Mouse (Mus musculus) MEL (cell line): ENCODE results near the gene Ndel1. TPM values are rescaled to one million over a fixed set of nuclear protein-coding genes. Genes with fewer than 3 reads are reported as not detected.

Source experiments
- DNase-seq: peaks from one replicate; pipeline ENCODE4 v3.0.0; 2011; ENCODE audit warnings: low read depth, low spot score
- H3K27ac ChIP-seq: 2 replicates; pipeline ENCODE4 v1.5.1; 2012; ENCODE audit warnings: low read depth, mild to moderate bottlenecking, control low read depth, low read length, moderate library complexity; ENCODE audit not compliant: control insufficient read depth
- H3K27me3 ChIP-seq, 2 experiments: fragments of 150-350 bp in 1 of 2; sonication (generic) in 1 of 2; 2 replicates each; pipeline ENCODE4 v1.6.1; 2012; ENCODE audit warnings: low read length in 2 of 2, mild to moderate bottlenecking in 2 of 2, improper control_type of control experiment in 1 of 2, moderate library complexity in 1 of 2; ENCODE audit not compliant: insufficient read depth in 2 of 2, control insufficient read depth in 1 of 2
- H3K36me3 ChIP-seq, 2 experiments: 2 replicates each; pipeline ENCODE4 v1.6.1; 2012 to 2014; ENCODE audit warnings: low read length in 2 of 2, improper control_type of control experiment in 1 of 2, inconsistent platforms in 1 of 2, mild to moderate bottlenecking in 1 of 2; ENCODE audit not compliant: insufficient read depth in 2 of 2, control insufficient read depth in 1 of 2
- H3K4me1 ChIP-seq, 2 experiments: fragments of 150-350 bp in 1 of 2; sonication (generic) in 1 of 2; 2 replicates each; pipeline ENCODE4 v1.6.1; 2012; ENCODE audit warnings: low read length in 2 of 2, improper control_type of control experiment in 1 of 2, mild to moderate bottlenecking in 1 of 2; ENCODE audit not compliant: insufficient read depth in 2 of 2, control insufficient read depth in 1 of 2
- H3K4me3 ChIP-seq, 2 experiments: fragments of 150-350 bp in 1 of 2; sonication (generic) in 1 of 2; 2 replicates each; pipeline ENCODE4 v1.5.1; 2012; ENCODE audit warnings: low read depth in 2 of 2, low read length in 2 of 2, mild to moderate bottlenecking in 2 of 2, moderate library complexity in 2 of 2, control low read depth in 1 of 2, improper control_type of control experiment in 1 of 2; ENCODE audit not compliant: control insufficient read depth in 1 of 2, insufficient read depth in 1 of 2
- H3K79me2 ChIP-seq: 2 replicates; pipeline ENCODE4 v1.6.1; 2012; ENCODE audit warnings: mild to moderate bottlenecking, low read length, moderate library complexity; ENCODE audit not compliant: control insufficient read depth, poor library complexity, insufficient read depth
- H3K9ac ChIP-seq: 2 replicates; pipeline ENCODE4 v1.6.1; 2012; ENCODE audit warnings: low read depth, mild to moderate bottlenecking, control low read depth, low read length, moderate library complexity; ENCODE audit not compliant: control insufficient read depth, poor library complexity, severe bottlenecking
- H3K9me3 ChIP-seq: fragments of 150-350 bp; sonication (generic); replicated peaks from 2 replicates; pipeline ENCODE4 v1.6.1; 2012; ENCODE audit warnings: mild to moderate bottlenecking, low read length, improper control_type of control experiment, moderate library complexity; ENCODE audit not compliant: insufficient read depth
- BHLHE40 ChIP-seq: IDR thresholded peaks from 2 replicates; pipeline ENCODE4 v1.6.1; 2012; ENCODE audit warnings: low read depth, mild to moderate bottlenecking, inconsistent platforms, low read length, improper control_type of control experiment, borderline replicate concordance
- CHD1 ChIP-seq: IDR thresholded peaks from 2 replicates; pipeline ENCODE4 v1.6.1; 2012; ENCODE audit warnings: low read depth, mild to moderate bottlenecking, inconsistent platforms, low read length, improper control_type of control experiment
- CHD2 ChIP-seq: IDR thresholded peaks from 2 replicates; pipeline ENCODE4 v1.6.1; 2011; ENCODE audit warnings: low read length, improper control_type of control experiment
- E2F4 ChIP-seq: IDR thresholded peaks from 2 replicates; pipeline ENCODE4 v1.6.1; 2011; ENCODE audit warnings: low read depth, low read length, improper control_type of control experiment, borderline replicate concordance
- EP300 ChIP-seq, 2 experiments: IDR thresholded peaks; 2 replicates each; pipeline ENCODE4 v1.6.1; 2011; ENCODE audit warnings: improper control_type of control experiment in 2 of 2, low read length in 2 of 2, low read depth in 1 of 2, mild to moderate bottlenecking in 1 of 2
- GATA1 ChIP-seq: IDR thresholded peaks from 2 replicates; pipeline ENCODE4 v1.6.1; 2011; ENCODE audit warnings: low read depth, low read length, improper control_type of control experiment
- HCFC1 ChIP-seq: IDR thresholded peaks from 2 replicates; pipeline ENCODE4 v1.6.1; 2012; ENCODE audit warnings: low read depth, mild to moderate bottlenecking, inconsistent platforms, low read length, improper control_type of control experiment, moderate library complexity
- MAX ChIP-seq: IDR thresholded peaks from 2 replicates; pipeline ENCODE4 v1.6.1; 2011; ENCODE audit warnings: low read length, improper control_type of control experiment
- MXI1 ChIP-seq: IDR thresholded peaks from 2 replicates; pipeline ENCODE4 v1.6.1; 2011; ENCODE audit warnings: mild to moderate bottlenecking, low read depth, low read length, improper control_type of control experiment
- MYB ChIP-seq: IDR thresholded peaks from 2 replicates; pipeline ENCODE4 v1.6.1; 2011; ENCODE audit warnings: mild to moderate bottlenecking, low read depth, low read length, improper control_type of control experiment
- NRF1 ChIP-seq: IDR thresholded peaks from 2 replicates; pipeline ENCODE4 v1.6.1; 2014; ENCODE audit warnings: low read depth, mild to moderate bottlenecking, inconsistent platforms, low read length, improper control_type of control experiment, moderate library complexity; ENCODE audit not compliant: poor library complexity, insufficient read depth, severe bottlenecking
- POLR2A ChIP-seq, 2 experiments: IDR thresholded peaks; 2 replicates each; pipeline ENCODE4 v1.6.1; 2011 to 2012; ENCODE audit warnings: low read length in 2 of 2, mild to moderate bottlenecking in 2 of 2, control low read depth in 1 of 2, improper control_type of control experiment in 1 of 2, low read depth in 1 of 2, moderate library complexity in 1 of 2; ENCODE audit not compliant: control insufficient read depth in 1 of 2, insufficient read depth in 1 of 2, poor library complexity in 1 of 2
- POLR2AphosphoS2 ChIP-seq: IDR thresholded peaks from 2 replicates; pipeline ENCODE4 v1.6.1; 2011; ENCODE audit warnings: low read length, improper control_type of control experiment
- POLR2AphosphoS5 ChIP-seq: IDR thresholded peaks from 2 replicates; pipeline ENCODE4 v1.6.1; 2012; ENCODE audit warnings: low read depth, borderline replicate concordance, mild to moderate bottlenecking, inconsistent platforms, low read length, moderate library complexity, mixed read lengths
- RAD21 ChIP-seq: IDR thresholded peaks from 2 replicates; pipeline ENCODE4 v1.6.1; 2011; ENCODE audit warnings: mild to moderate bottlenecking, low read depth, low read length, improper control_type of control experiment
- SMC3 ChIP-seq: IDR thresholded peaks from 2 replicates; pipeline ENCODE4 v1.6.1; 2011; ENCODE audit warnings: low read depth, low read length, improper control_type of control experiment
- TAL1 ChIP-seq: IDR thresholded peaks from 2 replicates; pipeline ENCODE4 v1.6.1; 2012; ENCODE audit warnings: mild to moderate bottlenecking, inconsistent platforms, low read length, moderate library complexity, mixed read lengths
- UBTF ChIP-seq: IDR thresholded peaks from 2 replicates; pipeline ENCODE4 v1.6.1; 2012; ENCODE audit warnings: low read depth, mild to moderate bottlenecking, inconsistent platforms, low read length, improper control_type of control experiment, moderate library complexity, borderline replicate concordance; ENCODE audit not compliant: insufficient read depth
- USF1 ChIP-seq: IDR thresholded peaks from 2 replicates; pipeline ENCODE4 v1.6.1; 2014; ENCODE audit warnings: low read depth, mild to moderate bottlenecking, inconsistent platforms, low read length, improper control_type of control experiment, moderate library complexity
- ZC3H11A ChIP-seq: IDR thresholded peaks from 2 replicates; pipeline ENCODE4 v1.6.1; 2012; ENCODE audit warnings: low read depth, mild to moderate bottlenecking, inconsistent platforms, low read length, improper control_type of control experiment
- ZKSCAN1 ChIP-seq: IDR thresholded peaks from 2 replicates; pipeline ENCODE4 v1.6.1; 2012; ENCODE audit warnings: low read depth, mild to moderate bottlenecking, inconsistent platforms, low read length, improper control_type of control experiment, moderate library complexity
- ZNF384 ChIP-seq: IDR thresholded peaks from 2 replicates; pipeline ENCODE4 v1.6.1; 2012; ENCODE audit warnings: low read depth, mild to moderate bottlenecking, inconsistent platforms, low read length, improper control_type of control experiment
- polyA plus RNA-seq, 2 experiments: library from polyadenylated mRNA; stranded (reverse) in 1 of 2; unstranded in 1 of 2; fragments of >175 nt in 1 of 2; fragments of >200 nt in 1 of 2; gene quantifications; 2 replicates each; pipeline versions ENCODE4 v1.2.1 to v1.2.4; 2012; ENCODE audit warnings: low replicate concordance in 2 of 2, low read depth in 1 of 2; ENCODE audit not compliant: insufficient read length in 2 of 2, insufficient read depth in 1 of 2, missing spikeins in 1 of 2
- total RNA-seq: library from RNA; depleted of rRNA; stranded (reverse); fragments of 300-350 nt; gene quantifications from 2 replicates; pipeline ENCODE4 v1.2.3, GENCODE M21; 2012

The Ndel1 gene
- total and polyA plus RNA-seq, 3 experiments, result 55.0 to 70.7 (median 61.2) TPM

DNA sequence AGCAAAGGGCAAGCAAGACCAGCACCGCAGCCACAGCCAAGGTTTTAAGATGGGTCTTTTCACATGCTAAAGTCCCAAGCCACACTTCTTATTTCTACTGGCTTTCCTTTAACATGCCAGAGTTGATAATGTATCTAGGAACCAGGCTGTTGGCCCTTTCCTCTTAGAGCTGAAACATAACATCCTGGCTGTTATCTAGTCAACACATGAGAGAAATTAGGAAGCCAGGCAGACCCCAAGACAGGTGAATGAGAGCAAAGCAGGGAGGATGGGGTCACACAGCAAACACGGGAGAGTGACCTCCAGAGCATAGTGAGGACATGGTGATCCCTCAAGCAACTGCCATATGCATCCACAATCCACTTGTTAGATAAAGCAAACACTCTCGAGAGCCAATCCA lies 44.9 kb downstream of the Ndel1 start (continued):
- TF ChIP-seq ZC3H11A (peak; percentile 18; the same call in 1 of the 2 replicates), EP300 (IDR thresholded peaks at IDR 0.05; ENCODE audit: low read depth in 1 of 2, low read length in 2 of 2) (peak; percentile 86 to 89), MYB (peak; percentile 72; the same call in 1 of the 2 replicates), USF1 (no peak)

DNA sequence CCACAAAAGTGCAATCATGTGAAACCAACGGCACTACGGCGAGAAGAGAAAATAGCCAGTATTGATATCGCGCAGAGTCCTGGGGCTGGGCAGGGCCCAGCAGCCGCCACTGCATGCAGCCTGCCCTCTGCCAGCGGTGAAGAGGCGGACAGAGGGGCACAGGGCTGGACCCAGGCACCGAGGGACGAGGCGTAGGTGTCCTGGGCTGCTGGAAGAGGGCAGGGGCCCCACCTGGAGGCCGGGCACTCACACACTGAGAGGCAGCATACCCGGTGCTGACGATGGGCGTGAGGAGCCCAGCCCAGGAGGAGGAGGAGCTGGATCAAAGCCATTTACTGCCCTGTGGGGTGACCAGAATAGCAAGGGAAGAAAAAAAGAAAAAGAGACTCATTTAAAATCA lies 49.3 kb downstream of the Ndel1 start:
- Histone ChIP-seq H3K79me2 (peaks cover 9% of the 10 kb centered on the region; the same call in 1 of the 2 replicates), H3K9me3 (no peaks in the 10 kb centered on the region), H3K27me3 (no peaks in the 10 kb centered on the region), H3K4me3 (no peak overlapping the region), H3K27ac (no peak overlapping the region), H3K9ac (no peak overlapping the region), H3K4me1 (peaks cover 16 to 19% of the 10 kb centered on the region in 2 experiments), H3K36me3 (peaks cover 20 to 43% of the 10 kb centered on the region in 2 experiments)
- no peak for DNase-seq
- TF ChIP-seq USF1, result no peak
- TF ChIP-seq MAX, result no peak
- TF ChIP-seq RAD21, result no peak
- no peak for TF ChIP-seq POLR2AphosphoS5
- TF ChIP-seq POLR2AphosphoS2, result no peak
- TF ChIP-seq CHD1, result no peak
- no peak for TF ChIP-seq SMC3
- no peak for TF ChIP-seq POLR2A (IDR thresholded peaks at IDR 0.05; ENCODE audit: control insufficient read depth in 1 of 2, insufficient read depth in 1 of 2, low read depth in 1 of 2, low read length in 2 of 2, poor library complexity in 1 of 2)
- no peak for TF ChIP-seq BHLHE40
- no peak for TF ChIP-seq ZKSCAN1
- no peak for TF ChIP-seq ZNF384
- TF ChIP-seq HCFC1, result no peak
- no peak for TF ChIP-seq TAL1
- TF ChIP-seq MXI1, result no peak
- no peak for TF ChIP-seq GATA1
- no peak for TF ChIP-seq CHD2
- TF ChIP-seq NRF1, result no peak
- TF ChIP-seq MYB, result no peak
- TF ChIP-seq UBTF, result no peak
- no peak for TF ChIP-seq E2F4
